Mouse (Mus musculus) megakaryocyte progenitor cell, adult 5-6 weeks (primary cell): ENCODE data around the gene Gnai2. TPM values are rescaled to one million over a fixed set of nuclear protein-coding genes. Genes with fewer than 3 reads are reported as not detected.

Experiments used
- ATAC-seq: replicated peaks from 2 replicates; pipeline ENCODE4 v1.8.0; 2016; ENCODE audit warnings: mild to moderate bottlenecking, moderate TSS enrichment, inconsistent platforms; ENCODE audit not compliant: poor library complexity
- total RNA-seq, 2 experiments: library from RNA; stranded (forward) in 1 of 2; stranded (reverse) in 1 of 2; fragments of 157-497, 149-512 nt in 1 of 2; fragments of 200-1000 nt in 1 of 2; gene quantifications; 2 replicates each; pipeline versions ENCODE4 v1.2.3 to v1.2.4; 2015 to 2017

Gene Gnai2
- total RNA-seq, 2 experiments from 2014 or later: 333 to 432 TPM

- ATAC-seq: no peak
Measured at GRCm38 (mm10) chr9:107659551-107659950, 24.4 kb upstream of the Gnai2 start.

GRCm38 (mm10) chr9:107658096-107658495, 22.9 kb upstream of the Gnai2 start:
- no peak for ATAC-seq

GRCm38 (mm10) chr9:107657144-107657543, 22.0 kb upstream of the Gnai2 start:
- no peak for ATAC-seq

GRCm38 (mm10) chr9:107654585-107654984, 19.4 kb upstream of the Gnai2 start:
- no peak for ATAC-seq

- ATAC-seq: no peak
Measured at GRCm38 (mm10) chr9:107653474-107653873, 18.3 kb upstream of the Gnai2 start.

GRCm38 (mm10) chr9:107650708-107651481, 15.7 kb upstream of the Gnai2 start:
- no peak for ATAC-seq

- ATAC-seq: no peak
Measured at GRCm38 (mm10) chr9:107650225-107650624, 15.1 kb upstream of the Gnai2 start.

- no peak for ATAC-seq
Measured at GRCm38 (mm10) chr9:107648767-107649166, 13.6 kb upstream of the Gnai2 start.

GRCm38 (mm10) chr9:107646975-107647374, 11.8 kb upstream of the Gnai2 start:
- no peak for ATAC-seq

- peak; percentile 73 for ATAC-seq
Measured at GRCm38 (mm10) chr9:107645577-107645976, 10.4 kb upstream of the Gnai2 start.

- no peak for ATAC-seq
Measured at GRCm38 (mm10) chr9:107645153-107645510, 10.0 kb upstream of the Gnai2 start.

- ATAC-seq: peak; percentile 83
Measured at GRCm38 (mm10) chr9:107644495-107645152, 9.5 kb upstream of the Gnai2 start.

- no peak for ATAC-seq
Measured at GRCm38 (mm10) chr9:107643544-107644214, 8.5 kb upstream of the Gnai2 start.

- ATAC-seq: no peak
Measured at GRCm38 (mm10) chr9:107641666-107642065, 6.5 kb upstream of the Gnai2 start.

- peak; percentile 64 for ATAC-seq
Measured at GRCm38 (mm10) chr9:107640257-107640772, 5.1 kb upstream of the Gnai2 start.

GRCm38 (mm10) chr9:107637070-107637469, 1.9 kb upstream of the Gnai2 start:
- no peak for ATAC-seq

- no peak for ATAC-seq
Measured at GRCm38 (mm10) chr9:107634406-107635278, 525 bp downstream of the Gnai2 start.

GRCm38 (mm10) chr9:107633661-107634405, 1.3 kb downstream of the Gnai2 start:
- ATAC-seq: peak; percentile 1; the same call in 1 of the 2 replicates

- peak; percentile 56 for ATAC-seq
Measured at GRCm38 (mm10) chr9:107633091-107633660, 2.0 kb downstream of the Gnai2 start.

- peak; percentile 56 for ATAC-seq
Measured at GRCm38 (mm10) chr9:107632478-107632877, 2.7 kb downstream of the Gnai2 start.
